Mouse (Mus musculus) embryonic fibroblast, embryonic 13.5 days (primary cell): ENCODE measurements around the gene Mmp23.

Experiments
- CTCF ChIP-seq: IDR thresholded peaks from 2 replicates; pipeline ENCODE4 v1.5.1; 2011; ENCODE audit warnings: mild to moderate bottlenecking, control low read depth, low read length, moderate library complexity, borderline replicate concordance; ENCODE audit not compliant: insufficient read depth
- POLR2A ChIP-seq: IDR thresholded peaks from 2 replicates; pipeline ENCODE4 v1.6.1; 2011; ENCODE audit warnings: low read depth, mild to moderate bottlenecking, control low read depth, low read length, moderate library complexity

DNA sequence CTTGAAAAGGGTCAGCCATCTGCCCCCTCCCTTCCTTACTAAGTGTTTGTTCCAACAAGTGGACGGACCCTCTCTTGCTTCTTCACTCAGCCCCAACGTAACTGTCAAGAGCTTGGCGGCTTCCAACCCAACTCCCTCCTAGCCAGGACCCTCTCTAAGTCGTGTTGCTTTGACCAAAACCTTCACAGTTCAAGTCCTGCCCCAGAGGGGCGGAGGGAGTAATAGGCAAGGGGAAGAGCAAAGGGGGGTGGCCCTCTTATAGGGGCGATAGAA, 935 bp upstream of the Mmp23 start:
- TF ChIP-seq POLR2A = no peak
- no peak for TF ChIP-seq CTCF
